Mouse (Mus musculus) kidney, adult 2 months (tissue): Measurements from ENCODE around the gene Omt2a.
"Not testable (repeated sequence)": the region's sequence is repeated elsewhere in the genome, so short reads cannot be mapped to it uniquely, and the experiment has no call there.

Experiments
- CTCF ChIP-seq: fragments of 200-500 bp; conservative IDR thresholded peaks from 2 replicates; pipeline ENCODE4 v1.5.1; 2011; ENCODE audit warnings: low read depth, mild to moderate bottlenecking, control low read depth, low read length, moderate library complexity, mixed read lengths; ENCODE audit not compliant: insufficient read depth, insufficient read length
- POLR2A ChIP-seq: fragments of 200-500 bp; IDR thresholded peaks from one replicate; pipeline ENCODE4 v1.6.1; 2011; ENCODE audit warnings: low read depth, low read length, control low read depth

DNA sequence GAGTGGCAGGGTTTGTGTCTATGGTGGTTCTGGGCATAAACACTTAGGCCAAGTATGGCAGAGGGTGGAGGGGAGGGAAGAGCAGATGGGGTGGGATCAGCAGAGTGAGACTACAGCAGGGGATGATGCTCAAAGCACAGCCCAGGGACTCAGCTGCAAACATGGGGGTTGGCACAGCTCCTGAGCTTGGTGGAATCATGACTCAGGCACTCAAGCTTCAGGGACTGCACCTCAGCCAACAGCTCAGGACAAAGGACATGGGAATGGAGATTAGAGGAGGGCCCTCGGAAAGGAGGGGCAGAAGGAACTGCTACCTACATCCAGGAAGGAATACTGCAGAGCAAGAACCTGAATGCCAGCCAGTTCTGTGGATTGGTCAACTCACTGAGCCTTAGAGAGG lies 15.5 kb downstream of the Omt2a start:
- TF ChIP-seq POLR2A, CTCF: not testable (repeated sequence)
